Mouse (Mus musculus): ENCODE results near the gene Cldnd2. TPM values are rescaled to one million over a fixed set of nuclear protein-coding genes. Genes with fewer than 3 reads are reported as not detected.

Cldnd2 gene
- polyA plus RNA-seq, 1 experiment from 2014 or later: not detected

- Histone ChIP-seq H3K4me3 (replicated peaks) (no peak within 1 kb of the TSS), H3K9me3 (replicated peaks) (no peaks in the 10 kb centered on the region), H3K36me3 (no peaks in the 10 kb centered on the region), H3K9ac (no peak within 1 kb of the TSS), H3K27ac (no peak within 1 kb of the TSS), H3K4me1 (replicated peaks) (peaks cover 6% of the 10 kb centered on the region), H3K4me2 (no peak within 1 kb of the TSS), H3K27me3 (no peaks in the 10 kb centered on the region)
- ATAC-seq (ENCODE audit: low read depth): no peak
- 45% methylated on average over 8 of the region's 8 CpGs for WGBS (ENCODE audit: insufficient replicate concordance)
- DNase-seq: no peak
Observed at GRCm38 (mm10) chr7:43427406-43427805, 13.2 kb upstream of the Cldnd2 start, which contains the start of gene Lim2. Gene Lim2 (plus strand): TSS chr7:43427670.

- no peaks in the 10 kb centered on the region for H3K27me3 ChIP-seq
- H3K9ac ChIP-seq: no peak overlapping the region
- DNase-seq: no peak
- H3K36me3 ChIP-seq: no peaks in the 10 kb centered on the region
- no peak overlapping the region for H3K27ac ChIP-seq
- ATAC-seq (ENCODE audit: low read depth): no peak
- no peak overlapping the region for H3K4me3 ChIP-seq (replicated peaks)
- WGBS (ENCODE audit: insufficient replicate concordance): 34% methylated on average over 4 of the region's 4 CpGs
- H3K4me2 ChIP-seq: no peak overlapping the region
- no peaks in the 10 kb centered on the region for H3K9me3 ChIP-seq (replicated peaks)
- no peaks in the 10 kb centered on the region for H3K4me1 ChIP-seq (replicated peaks)
Observed at GRCm38 (mm10) chr7:43429500-43429899, 11.1 kb upstream of the Cldnd2 start.

GRCm38 (mm10) chr7:43432891-43433290, 7.7 kb upstream of the Cldnd2 start:
- Histone ChIP-seq H3K36me3 (no peaks in the 10 kb centered on the region), H3K4me3 (replicated peaks) (no peak overlapping the region), H3K27me3 (no peaks in the 10 kb centered on the region), H3K9me3 (replicated peaks) (no peaks in the 10 kb centered on the region), H3K9ac (no peak overlapping the region), H3K4me2 (no peak overlapping the region), H3K27ac (no peak overlapping the region), H3K4me1 (replicated peaks) (peaks cover 10% of the 10 kb centered on the region)
- ATAC-seq (ENCODE audit: low read depth) (no peak), DNase-seq (no peak)
- 43% methylated on average over 4 of the region's 4 CpGs for WGBS (ENCODE audit: insufficient replicate concordance)

GRCm38 (mm10) chr7:43434676-43435075, 5.9 kb upstream of the Cldnd2 start:
- H3K4me2 ChIP-seq: no peak overlapping the region
- DNase-seq: no peak
- peaks cover 10% of the 10 kb centered on the region for H3K4me1 ChIP-seq (replicated peaks)
- no peaks in the 10 kb centered on the region for H3K36me3 ChIP-seq
- H3K9me3 ChIP-seq (replicated peaks): no peaks in the 10 kb centered on the region
- ATAC-seq (ENCODE audit: low read depth): no peak
- WGBS (ENCODE audit: insufficient replicate concordance): 70% methylated on average over 5 of the region's 5 CpGs
- H3K27ac ChIP-seq: no peak overlapping the region
- no peak overlapping the region for H3K9ac ChIP-seq
- H3K27me3 ChIP-seq: no peaks in the 10 kb centered on the region
- no peak overlapping the region for H3K4me3 ChIP-seq (replicated peaks)

- Histone ChIP-seq H3K27me3 (no peaks in the 10 kb centered on the region), H3K9me3 (replicated peaks) (no peaks in the 10 kb centered on the region), H3K4me2 (0 out of 2 replicates have a peak within 1 kb of the TSS, but pooled peaks have one; percentile 1), H3K9ac (no peak within 1 kb of the TSS), H3K27ac (no peak within 1 kb of the TSS), H3K4me1 (replicated peaks) (peaks cover 19% of the 10 kb centered on the region), H3K4me3 (replicated peaks) (no peak within 1 kb of the TSS), H3K36me3 (no peaks in the 10 kb centered on the region)
- 42% methylated on average over 10 of the region's 10 CpGs for WGBS (ENCODE audit: insufficient replicate concordance)
- ATAC-seq (ENCODE audit: low read depth): no peak
- DNase-seq: no peak
Observed at GRCm38 (mm10) chr7:43436341-43437255, 4.0 kb upstream of the Cldnd2 start, which contains the start of gene Nkg7. Gene Nkg7 (plus strand): TSS chr7:43437073.

GRCm38 (mm10) chr7:43438611-43439010, 2.0 kb upstream of the Cldnd2 start:
- Histone ChIP-seq H3K27me3 (no peaks in the 10 kb centered on the region), H3K27ac (no peak overlapping the region), H3K4me3 (replicated peaks) (no peak overlapping the region), H3K4me2 (no peak overlapping the region), H3K9me3 (replicated peaks) (no peaks in the 10 kb centered on the region), H3K4me1 (replicated peaks) (peaks cover 31% of the 10 kb centered on the region), H3K36me3 (no peaks in the 10 kb centered on the region), H3K9ac (no peak overlapping the region)
- WGBS (ENCODE audit: insufficient replicate concordance): 24% methylated on average over 4 of the region's 4 CpGs
- no peak for DNase-seq
- no peak for ATAC-seq (ENCODE audit: low read depth)

GRCm38 (mm10) chr7:43441071-43441470, 489 bp downstream of the Cldnd2 start:
- DNase-seq: no peak
- no peaks in the 10 kb centered on the region for H3K9me3 ChIP-seq (replicated peaks)
- H3K27me3 ChIP-seq: no peaks in the 10 kb centered on the region
- 70% methylated on average over 3 of the region's 3 CpGs for WGBS (ENCODE audit: insufficient replicate concordance)
- no peak overlapping the region for H3K4me2 ChIP-seq
- H3K4me1 ChIP-seq (replicated peaks): peaks cover 38% of the 10 kb centered on the region
- no peak overlapping the region for H3K9ac ChIP-seq
- 0 out of 2 replicates have a peak overlapping the region, but pooled peaks have one; percentile 34 for H3K27ac ChIP-seq
- H3K36me3 ChIP-seq: no peaks in the 10 kb centered on the region
- H3K4me3 ChIP-seq (replicated peaks): no peak overlapping the region
- no peak for ATAC-seq (ENCODE audit: low read depth)

GRCm38 (mm10) chr7:43442684-43443083, 2.1 kb downstream of the Cldnd2 start:
- H3K36me3 ChIP-seq: no peaks in the 10 kb centered on the region
- peaks cover 54% of the 10 kb centered on the region for H3K4me1 ChIP-seq (replicated peaks)
- no peaks in the 10 kb centered on the region for H3K9me3 ChIP-seq (replicated peaks)
- H3K9ac ChIP-seq: peak overlapping the region; percentile 77
- WGBS (ENCODE audit: insufficient replicate concordance): 5% methylated on average over 9 of the region's 9 CpGs
- H3K27ac ChIP-seq: peak overlapping the region; percentile 89
- H3K4me2 ChIP-seq: peak overlapping the region; percentile 97
- peak overlapping the region; percentile 75 for H3K4me3 ChIP-seq (replicated peaks)
- no peak for DNase-seq
- no peaks in the 10 kb centered on the region for H3K27me3 ChIP-seq
- ATAC-seq (ENCODE audit: low read depth): no peak

- Histone ChIP-seq H3K27ac (peak overlapping the region; percentile 89), H3K27me3 (no peaks in the 10 kb centered on the region), H3K4me2 (peak overlapping the region; percentile 97), H3K4me3 (replicated peaks) (peak overlapping the region; percentile 75), H3K36me3 (no peaks in the 10 kb centered on the region), H3K9me3 (replicated peaks) (no peaks in the 10 kb centered on the region), H3K4me1 (replicated peaks) (peaks cover 60% of the 10 kb centered on the region), H3K9ac (peak overlapping the region; percentile 77)
- DNase-seq (peak; percentile 71), ATAC-seq (ENCODE audit: low read depth) (peak; percentile 82)
- WGBS (ENCODE audit: insufficient replicate concordance): under 1% methylated on average over 36 of the region's 36 CpGs
Observed at GRCm38 (mm10) chr7:43443126-43443916, 2.7 kb downstream of the Cldnd2 start.

GRCm38 (mm10) chr7:43443917-43444293, 3.3 kb downstream of the Cldnd2 start, which contains the start of the genes Etfb and Gm45233:
Gene Etfb (plus strand): TSS chr7:43444083.
Gene Gm45233 (plus strand): TSS chr7:43444128.
- Histone ChIP-seq H3K27me3 (no peaks in the 10 kb centered on the region), H3K4me2 (peak within 1 kb of the TSS; percentile 97), H3K9ac (peak within 1 kb of the TSS; percentile 77), H3K36me3 (no peaks in the 10 kb centered on the region), H3K27ac (peak within 1 kb of the TSS; percentile 89), H3K9me3 (replicated peaks) (no peaks in the 10 kb centered on the region), H3K4me1 (replicated peaks) (peaks cover 65% of the 10 kb centered on the region), H3K4me3 (replicated peaks) (peak within 1 kb of the TSS; percentile 75)
- under 1% methylated on average over 27 of the region's 27 CpGs for WGBS (ENCODE audit: insufficient replicate concordance)
- peak; percentile 96 for DNase-seq
- ATAC-seq (ENCODE audit: low read depth): peak; percentile 96

GRCm38 (mm10) chr7:43447801-43448200, 7.2 kb downstream of the Cldnd2 start:
- DNase-seq (no peak), ATAC-seq (ENCODE audit: low read depth) (no peak)
- no peak overlapping the region for H3K4me3 ChIP-seq (replicated peaks)
- peaks cover 66% of the 10 kb centered on the region for H3K4me1 ChIP-seq (replicated peaks)
- H3K27ac ChIP-seq: no peak overlapping the region
- no peaks in the 10 kb centered on the region for H3K27me3 ChIP-seq
- H3K9ac ChIP-seq: no peak overlapping the region
- H3K9me3 ChIP-seq (replicated peaks): no peaks in the 10 kb centered on the region
- peaks cover 21% of the 10 kb centered on the region for H3K36me3 ChIP-seq
- no peak overlapping the region for H3K4me2 ChIP-seq
- 68% methylated on average over 4 of the region's 4 CpGs for WGBS (ENCODE audit: insufficient replicate concordance)
